Mouse (Mus musculus): ENCODE measurements around the gene Ctnna3. TPM values are rescaled to one million over a fixed set of nuclear protein-coding genes. Genes with fewer than 3 reads are reported as not detected.
"Not testable (repeated sequence)": the region's sequence is repeated elsewhere in the genome, so short reads cannot be mapped to it uniquely, and the experiment has no call there.

The Ctnna3 gene
- total RNA-seq, 2 experiments from 2014 or later = 52.9 to 58.5 TPM

GRCm38 (mm10) chr10:63422736-63422992, 7.2 kb upstream of the Ctnna3 start:
- intact Hi-C loops (cut with DNase I) = loop anchor here (5.0 kb wide), 1 partner anchor 150 kb away; no protein-coding TSS in a partner anchor

GRCm38 (mm10) chr10:63423591-63424474, 6.1 kb upstream of the Ctnna3 start:
- DNase-seq = no peak
- intact Hi-C loops (cut with DNase I) = loop anchor here (5.0 kb wide), 1 partner anchor 148 kb away; no protein-coding TSS in a partner anchor

More at GRCm38 (mm10) chr10:63422736-63422992, 7.2 kb upstream of the Ctnna3 start:
- no peak for DNase-seq

- intact Hi-C loops (cut with DNase I) = loop anchor here (5.0 kb wide), 1 partner anchor 148 kb away; no protein-coding TSS in a partner anchor
- DNase-seq = peak; percentile 37 to 39
Measured at GRCm38 (mm10) chr10:63424475-63424814, 5.5 kb upstream of the Ctnna3 start.

- intact Hi-C loops (cut with DNase I) = loop anchor here (5.0 kb wide), 1 partner anchor 40 kb away; no protein-coding TSS in a partner anchor
- DNase-seq = no peak
Measured at GRCm38 (mm10) chr10:63427146-63427545, 2.8 kb upstream of the Ctnna3 start.

GRCm38 (mm10) chr10:63428243-63429022, 1.5 kb upstream of the Ctnna3 start:
- intact Hi-C loops (cut with DNase I) = loop anchor here (2.0 to 5.0 kb wide), 3 partner anchors 26 to 48 kb away; no protein-coding TSS in a partner anchor
- DNase-seq = peak; percentile 22 to 31

- no peak for DNase-seq
- intact Hi-C loops (cut with DNase I) = loop anchor here (2.0 to 5.0 kb wide), 3 partner anchors 26 to 48 kb away; no protein-coding TSS in a partner anchor
Measured at GRCm38 (mm10) chr10:63429023-63429340, 916 bp upstream of the Ctnna3 start.

- intact Hi-C loops (cut with DNase I) = loop anchor here (2.0 to 5.0 kb wide), 3 partner anchors 25 to 47 kb away; no protein-coding TSS in a partner anchor
- DNase-seq = peak; percentile 100
Measured at GRCm38 (mm10) chr10:63429380-63429779, 518 bp upstream of the Ctnna3 start.

- intact Hi-C loops (cut with DNase I) = no loop called here
- DNase-seq = no peak
Measured at GRCm38 (mm10) chr10:63431221-63431736, 1.4 kb downstream of the Ctnna3 start.

- DNase-seq = no peak
- intact Hi-C loops (cut with DNase I) = no loop called here
Measured at GRCm38 (mm10) chr10:63432099-63432498, 2.2 kb downstream of the Ctnna3 start.

GRCm38 (mm10) chr10:63432887-63433286, 3.0 kb downstream of the Ctnna3 start:
- intact Hi-C loops (cut with DNase I) = no loop called here
- DNase-seq = no peak

- intact Hi-C loops (cut with DNase I) = no loop called here
- no peak for DNase-seq
Measured at GRCm38 (mm10) chr10:63438736-63439262, 8.9 kb downstream of the Ctnna3 start.

GRCm38 (mm10) chr10:63439694-63440228, 9.9 kb downstream of the Ctnna3 start:
- intact Hi-C loops (cut with DNase I) = no loop called here

GRCm38 (mm10) chr10:63444602-63445387, 14.9 kb downstream of the Ctnna3 start:
- intact Hi-C loops (cut with DNase I); DNase-seq: not testable (repeated sequence)

More at GRCm38 (mm10) chr10:63439694-63440228, 9.9 kb downstream of the Ctnna3 start:
- no peak for DNase-seq

- intact Hi-C loops (cut with DNase I) = loop anchor here (2.0 kb wide), 1 partner anchor 25 kb away; no protein-coding TSS in a partner anchor
- no peak for DNase-seq
Measured at GRCm38 (mm10) chr10:63453926-63454325, 24.0 kb downstream of the Ctnna3 start.

- intact Hi-C loops (cut with DNase I) = loop anchor here (2.0 kb wide), 1 partner anchor 26 kb away; no protein-coding TSS in a partner anchor
- DNase-seq = no peak
Measured at GRCm38 (mm10) chr10:63455110-63455878, 25.4 kb downstream of the Ctnna3 start.

- intact Hi-C loops (cut with DNase I) = loop anchor here (2.0 kb wide), 1 partner anchor 17 kb away; no protein-coding TSS in a partner anchor
- peak; percentile 17 to 46 for DNase-seq
Measured at GRCm38 (mm10) chr10:63457292-63458128, 27.6 kb downstream of the Ctnna3 start.

- intact Hi-C loops (cut with DNase I) = no loop called here
Measured at GRCm38 (mm10) chr10:63460935-63461334, 31.0 kb downstream of the Ctnna3 start.

GRCm38 (mm10) chr10:63472473-63472872, 42.6 kb downstream of the Ctnna3 start:
- no peak for DNase-seq
- intact Hi-C loops (cut with DNase I) = no loop called here

More at GRCm38 (mm10) chr10:63460935-63461334, 31.0 kb downstream of the Ctnna3 start:
- DNase-seq = no peak

Data from heart, postnatal 36 days (tissue).